Mouse (Mus musculus) kidney, postnatal 14 days (tissue): ENCODE measurements at regions not wholly inside any gene's neighbourhood (a gene's known extent, or its start where the extent isn't known, plus 50 kb on each side); places are given as distances from the start of the nearest gene placed in this dataset.
A peak's percentile ranks its signal among the peaks of the same experiment; 100 is the strongest.

Experiments used
- DNase-seq: peaks from one replicate; pipeline ENCODE4 v3.0.0; 2022; ENCODE audit warnings: mixed read lengths

DNA sequence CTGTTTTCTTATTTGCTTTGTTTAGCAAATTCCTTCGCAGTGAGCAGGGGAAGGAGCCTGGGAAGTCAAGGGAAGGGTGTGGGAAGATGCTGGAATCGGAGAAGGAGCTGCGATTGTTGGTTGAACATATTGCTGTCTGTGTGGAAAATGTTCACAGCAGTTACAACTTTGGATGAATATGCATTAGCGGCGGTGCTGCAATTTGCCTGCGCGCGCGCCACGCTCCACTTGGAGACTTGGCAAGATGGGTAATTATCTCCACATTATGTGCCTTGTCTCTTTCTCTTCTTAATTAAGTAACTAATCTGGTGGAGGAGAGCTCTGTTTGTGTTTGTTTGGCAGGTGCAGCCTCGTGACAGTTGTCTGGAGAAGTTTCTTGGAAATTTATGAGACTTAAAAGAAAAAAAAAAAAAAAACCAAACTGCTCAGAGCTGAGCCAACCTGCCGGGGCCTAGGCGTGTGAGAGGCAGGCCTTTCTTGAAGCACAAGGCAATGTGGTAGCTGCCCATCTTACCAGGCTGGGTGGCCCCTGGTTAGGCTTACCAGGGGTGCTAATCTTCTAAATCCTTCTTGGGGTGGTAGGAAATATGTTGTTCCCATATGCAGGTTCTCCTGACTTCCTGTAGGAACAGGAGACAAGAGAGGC lies 279.2 kb upstream of the Tle3 start:
- no peak for DNase-seq

DNA sequence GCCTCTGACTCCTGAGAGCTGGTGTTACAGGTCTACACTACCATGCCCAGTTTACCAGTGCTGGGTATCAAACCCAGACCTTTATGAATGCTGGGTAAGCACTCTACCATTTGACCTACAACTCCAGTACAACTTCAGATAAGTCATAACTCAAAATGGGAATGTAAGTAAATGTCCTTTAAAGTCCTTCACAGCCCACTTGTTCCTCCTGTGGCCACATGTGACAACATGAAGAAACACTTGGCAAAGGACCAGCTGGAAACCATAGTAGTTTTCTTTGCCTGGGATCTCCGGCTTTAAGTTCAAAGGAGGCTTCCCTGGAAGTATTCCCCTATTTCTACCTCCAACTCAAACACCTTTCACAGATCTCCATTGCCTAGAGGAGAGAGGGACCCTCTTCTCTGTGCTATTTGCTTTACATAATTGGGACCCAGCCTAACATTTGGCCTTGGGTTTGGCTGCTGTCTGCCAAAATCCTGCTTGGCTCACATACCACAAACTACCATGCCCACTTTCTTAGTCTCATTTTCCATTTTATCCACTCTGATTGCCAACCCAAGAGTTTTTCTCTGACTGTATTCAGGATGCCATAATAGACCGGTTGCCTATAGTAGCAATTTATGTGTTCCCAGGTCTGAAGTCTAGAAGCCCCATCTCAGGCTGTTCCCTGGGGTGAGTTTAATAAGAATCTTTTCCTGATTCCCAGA lies 276.9 kb upstream of the Tle3 start:
- DNase-seq = no peak

DNA sequence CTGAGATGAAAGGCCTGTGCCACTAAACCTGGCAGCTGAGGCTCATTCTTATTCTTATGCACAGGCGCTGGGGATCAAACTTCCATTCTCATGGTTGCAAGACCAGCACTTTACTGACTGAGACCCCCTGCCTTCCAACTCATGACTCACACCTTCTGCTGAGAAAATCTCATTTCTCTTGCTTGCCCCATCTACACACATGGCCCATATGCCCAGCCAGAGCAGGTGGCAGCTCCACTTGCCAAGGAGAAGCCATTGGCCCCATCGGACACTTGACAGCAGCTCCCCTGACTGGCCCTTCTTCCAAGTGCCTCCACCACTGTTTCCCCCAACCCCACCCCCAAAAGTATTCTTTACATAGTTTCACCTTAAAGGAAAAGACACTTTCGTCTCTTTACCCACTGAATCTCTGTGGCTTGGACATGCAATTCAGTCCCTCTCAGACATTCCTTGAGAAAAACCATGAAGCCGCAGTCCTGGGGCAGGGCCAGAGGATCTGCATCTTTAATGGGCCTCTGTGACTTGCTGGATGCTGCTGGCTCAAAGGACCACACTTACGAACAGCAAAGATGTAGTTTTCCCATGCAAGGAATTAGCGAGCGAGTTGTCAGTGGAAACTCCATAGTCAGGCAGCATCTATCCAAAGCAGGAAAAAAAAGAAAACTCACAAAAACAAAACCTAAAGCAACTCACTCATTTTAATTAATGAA lies 270.3 kb upstream of the Tle3 start:
- no peak for DNase-seq

DNA sequence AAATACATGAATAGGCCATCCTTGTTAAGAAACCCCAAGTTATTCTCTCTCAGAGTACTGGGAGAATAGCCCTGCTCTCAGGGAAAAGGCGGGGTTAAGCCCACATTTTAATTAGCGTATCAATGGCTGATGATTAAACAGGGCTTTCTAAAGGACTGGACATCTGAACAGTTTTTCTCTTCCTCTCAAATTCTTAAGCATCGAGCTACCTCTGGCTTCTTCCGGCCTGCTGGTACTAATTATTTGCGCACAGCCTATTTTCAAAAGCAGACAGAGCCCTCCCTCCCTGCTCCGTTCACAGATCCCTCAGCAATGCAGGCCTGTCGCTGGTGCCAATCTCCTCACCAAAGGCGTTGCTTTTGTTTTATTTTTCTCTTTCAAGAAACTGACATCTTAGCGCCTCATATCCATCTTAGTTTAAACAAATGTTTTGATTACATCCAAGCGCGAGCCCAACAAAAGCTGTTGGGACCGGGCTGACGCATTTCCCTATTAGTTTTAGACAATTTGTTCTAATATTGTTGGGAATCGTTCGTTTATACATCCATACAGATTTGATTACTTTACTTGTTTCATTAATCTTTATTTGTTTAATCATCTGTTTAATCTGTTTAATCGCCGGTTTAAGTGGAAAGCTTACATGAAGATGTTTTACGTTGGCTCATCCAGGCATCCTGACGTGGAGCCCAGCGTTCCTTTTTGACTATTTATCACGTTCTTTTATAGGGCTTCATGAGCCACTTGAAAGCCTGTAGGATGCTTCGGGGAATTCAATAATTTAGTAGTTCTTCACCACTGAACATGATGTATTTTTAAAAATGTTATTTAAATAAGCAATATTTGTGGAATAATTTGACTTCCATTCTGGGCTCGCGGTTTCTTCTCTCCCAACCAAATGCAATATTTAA lies 269.5 kb upstream of the Tle3 start:
- DNase-seq = no peak

DNA sequence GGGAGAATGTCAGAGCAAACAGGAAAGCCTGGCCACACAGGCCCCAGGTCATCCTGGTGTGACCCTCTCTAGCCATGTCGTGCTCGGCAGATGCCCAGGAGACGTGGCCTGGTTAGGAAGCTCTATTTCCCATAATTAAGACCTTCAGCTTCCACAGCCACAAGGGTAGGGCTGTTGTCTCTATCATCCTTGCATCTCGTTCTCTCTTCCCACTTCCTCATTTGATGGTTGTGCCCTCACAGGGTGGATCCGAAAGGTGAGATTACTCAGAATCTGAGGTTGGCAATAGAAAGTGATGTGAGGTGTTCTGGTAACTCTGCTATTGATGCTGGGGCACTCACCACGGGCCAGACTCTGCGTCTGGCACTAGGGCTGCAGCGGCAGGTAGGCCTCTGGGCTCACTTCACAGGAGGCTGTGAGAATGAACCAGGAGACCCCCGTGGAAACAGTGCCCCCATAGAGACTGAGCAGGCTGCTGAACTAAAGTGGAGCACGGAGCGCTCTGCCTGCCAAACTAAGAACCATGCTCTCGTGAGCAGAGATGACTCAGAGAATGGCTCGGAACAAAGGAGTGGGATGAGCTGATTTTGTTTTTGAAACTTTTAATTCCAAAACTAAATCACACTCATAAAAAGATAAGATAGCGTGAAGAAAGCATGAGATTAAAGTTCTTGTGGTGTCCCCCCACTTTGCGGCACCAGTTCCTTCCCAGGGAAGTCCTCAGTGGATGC lies 266.5 kb upstream of the Tle3 start:
- DNase-seq = no peak

DNA sequence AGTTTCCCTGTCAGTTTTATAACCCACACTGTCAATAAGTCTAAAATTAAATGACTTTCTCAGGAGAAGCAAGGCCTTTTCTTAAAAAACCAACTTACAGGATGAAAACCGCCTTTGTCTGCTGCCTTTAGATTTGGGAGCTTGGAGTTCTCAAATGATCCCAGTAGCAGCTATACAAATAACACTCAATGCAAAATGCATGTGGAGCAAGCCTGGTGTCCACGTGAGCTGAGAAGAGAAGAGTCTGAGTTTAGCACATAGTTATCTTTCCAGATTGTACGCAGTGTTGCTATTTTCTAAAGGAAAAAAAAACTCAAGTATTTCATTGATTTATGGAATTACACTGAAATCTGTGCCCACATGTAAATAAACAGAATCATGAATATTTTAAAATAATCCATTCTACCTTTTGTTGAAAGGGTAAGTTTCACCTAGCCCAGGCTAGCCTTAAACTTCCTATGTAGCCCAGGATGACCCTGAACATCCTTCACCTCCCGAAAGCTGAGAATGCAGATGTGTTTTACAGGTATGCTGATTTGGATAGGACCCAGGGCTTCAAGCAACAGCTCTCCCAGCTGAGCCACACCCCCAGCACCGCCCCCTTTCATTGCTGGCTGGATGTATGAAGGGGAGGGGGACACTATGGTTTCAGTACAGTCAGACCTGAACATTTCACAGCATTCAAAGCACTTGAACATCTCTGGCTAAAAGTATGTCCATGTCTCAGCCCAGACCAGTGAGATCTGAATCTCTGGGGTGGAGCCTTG lies 262.5 kb upstream of the Tle3 start:
- DNase-seq = no peak

DNA sequence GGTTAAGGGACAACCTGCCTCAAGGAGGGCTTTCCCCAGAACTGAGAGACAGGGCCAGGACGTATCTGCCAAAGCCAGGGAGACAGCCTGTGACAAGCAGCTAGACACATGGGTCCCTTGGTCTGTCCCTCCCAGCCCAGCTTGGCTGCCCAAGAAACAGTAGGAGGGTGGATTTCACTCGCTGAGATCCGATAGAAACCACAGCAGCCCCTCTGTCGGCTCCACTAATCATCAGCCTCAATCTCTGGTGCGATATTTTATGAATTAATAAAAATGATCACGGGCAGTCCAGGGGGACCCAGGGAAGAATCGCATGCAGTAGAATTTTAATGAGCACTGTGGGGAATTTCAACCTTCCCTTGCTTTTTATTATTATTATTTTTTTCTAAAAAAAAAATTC lies 261.0 kb upstream of the Tle3 start:
- DNase-seq = no peak

DNA sequence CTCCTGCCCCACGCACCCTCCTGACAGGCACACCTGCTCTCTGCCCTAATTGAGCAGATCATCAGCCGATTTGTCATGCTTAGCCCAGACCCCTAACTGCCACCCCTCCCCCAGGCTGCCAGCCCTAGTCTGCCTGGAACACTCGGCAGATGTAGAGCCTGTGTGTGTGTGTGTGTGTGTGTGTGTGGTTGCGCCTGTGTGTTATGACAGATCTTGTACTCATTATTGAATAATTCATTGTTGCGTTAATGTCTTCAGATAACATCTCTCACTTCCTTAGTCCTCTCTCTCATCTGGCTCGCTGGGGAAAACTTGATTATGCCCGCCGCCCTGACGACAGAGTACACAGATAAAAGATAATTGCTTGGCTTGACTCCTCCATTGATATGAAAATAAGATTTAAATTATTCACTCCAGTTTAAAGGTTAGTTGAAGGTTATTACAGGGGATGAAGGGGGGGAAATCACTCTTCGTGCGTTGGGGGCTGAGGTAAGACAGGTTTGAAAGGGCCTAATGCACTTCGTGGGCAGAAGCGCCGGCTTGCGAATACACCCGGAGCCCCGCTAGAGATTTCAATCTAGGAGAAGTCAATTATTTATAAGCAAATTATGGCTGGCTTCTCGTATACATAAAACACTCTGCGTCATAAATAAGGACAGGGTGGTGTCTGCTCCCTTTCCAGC lies 260.3 kb upstream of the Tle3 start:
- peak; percentile 9 for DNase-seq

DNA sequence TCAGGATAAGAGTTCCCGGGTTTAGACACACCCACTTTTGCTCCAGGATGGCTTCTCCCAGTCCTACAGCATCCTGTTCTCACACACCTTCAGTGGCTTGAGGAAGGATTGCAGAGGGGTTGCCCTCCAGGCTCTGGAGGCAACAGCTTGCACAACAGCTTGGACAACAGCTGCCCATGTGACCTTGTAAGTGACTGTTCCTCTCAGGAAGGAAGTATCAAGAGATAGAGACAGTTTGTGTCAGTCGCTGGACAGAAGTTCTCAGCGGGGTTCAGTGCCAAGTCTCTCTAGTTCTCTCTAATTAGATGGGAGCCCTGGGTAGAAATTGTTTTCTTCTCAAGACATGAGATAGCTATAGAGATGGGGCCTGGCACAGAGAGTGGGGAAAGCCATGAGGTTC lies 252.9 kb upstream of the Tle3 start:
- DNase-seq = no peak

DNA sequence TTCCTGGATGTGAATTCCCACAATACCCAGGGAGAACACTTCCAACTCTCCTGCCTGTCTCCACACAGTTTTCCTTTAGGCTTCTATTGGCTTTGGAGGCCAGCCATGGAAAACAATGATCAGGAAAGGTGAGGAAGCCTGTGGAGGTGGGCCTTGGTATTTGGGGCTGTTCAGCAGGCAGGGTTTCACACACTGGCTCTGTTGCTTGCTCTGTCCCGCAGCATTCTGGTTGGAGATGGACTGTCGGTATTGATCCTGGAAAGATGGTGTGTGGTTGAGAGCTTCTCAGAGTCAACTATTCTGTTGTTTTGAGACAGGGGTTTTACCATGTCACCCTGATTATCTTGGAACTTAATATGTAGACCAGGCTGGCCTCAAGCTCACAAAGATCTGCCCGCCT lies 251.6 kb upstream of the Tle3 start:
- DNase-seq = no peak

DNA sequence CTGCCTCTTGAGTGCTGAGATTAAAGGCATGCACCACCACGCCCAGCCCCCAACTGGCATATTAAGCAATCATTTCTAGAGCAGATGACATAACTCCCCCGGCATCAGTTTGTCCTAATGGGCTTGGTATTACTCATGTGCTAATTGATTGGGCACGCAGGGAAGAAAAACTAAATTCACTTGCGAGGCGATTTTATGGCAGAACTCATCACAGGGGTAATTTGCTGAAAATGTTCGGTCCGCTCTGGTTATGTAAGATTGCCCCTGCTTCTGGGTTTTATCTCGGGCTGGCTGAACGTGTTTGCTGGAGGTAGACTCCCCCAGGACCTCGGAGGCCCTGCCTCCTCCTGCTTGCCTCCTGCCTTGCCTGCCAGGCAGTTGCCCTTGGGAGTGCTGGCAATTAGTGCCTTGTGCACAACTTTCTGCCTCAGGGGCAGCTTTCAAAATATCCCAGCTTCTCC lies 251.2 kb upstream of the Tle3 start:
- DNase-seq = no peak

DNA sequence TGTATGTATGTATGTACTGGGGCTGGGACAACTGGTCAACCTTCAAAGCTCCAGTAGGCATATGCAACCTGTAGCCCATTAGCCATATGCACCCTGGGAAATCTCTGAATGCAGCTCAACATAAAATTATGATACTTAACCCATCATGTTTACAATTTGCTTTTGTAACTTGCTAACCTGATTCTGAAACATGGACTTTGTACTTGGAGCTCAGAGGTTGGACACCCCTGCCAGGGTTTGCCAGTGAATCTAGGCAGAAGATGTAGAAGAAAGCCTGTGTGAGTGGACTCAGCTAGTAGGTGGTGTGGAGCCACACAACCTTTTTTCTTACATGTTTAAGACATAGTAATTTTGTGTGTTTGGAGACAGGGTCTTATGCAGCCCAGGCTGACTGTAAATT lies 248.7 kb upstream of the Tle3 start:
- DNase-seq = no peak

DNA sequence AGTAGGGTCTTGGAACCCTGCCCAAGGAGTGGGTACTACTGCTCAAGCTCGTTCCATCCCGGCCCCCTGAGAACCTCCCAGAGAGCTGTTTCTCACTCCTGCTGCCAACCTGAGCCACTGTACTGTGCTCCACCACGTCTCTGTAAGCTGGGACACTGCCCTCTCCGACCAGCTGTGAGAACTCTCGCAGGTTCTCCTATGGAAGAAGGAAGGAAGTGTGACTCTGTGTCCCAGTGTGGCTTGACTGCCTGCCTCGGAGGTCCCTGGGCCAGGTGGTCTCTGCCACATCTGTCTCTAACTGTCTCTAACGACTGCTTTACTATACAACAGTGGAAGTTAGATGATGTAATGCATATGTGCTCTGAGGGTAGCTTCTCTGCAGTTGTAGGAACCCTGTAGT lies 246.4 kb upstream of the Tle3 start:
- DNase-seq = no peak

DNA sequence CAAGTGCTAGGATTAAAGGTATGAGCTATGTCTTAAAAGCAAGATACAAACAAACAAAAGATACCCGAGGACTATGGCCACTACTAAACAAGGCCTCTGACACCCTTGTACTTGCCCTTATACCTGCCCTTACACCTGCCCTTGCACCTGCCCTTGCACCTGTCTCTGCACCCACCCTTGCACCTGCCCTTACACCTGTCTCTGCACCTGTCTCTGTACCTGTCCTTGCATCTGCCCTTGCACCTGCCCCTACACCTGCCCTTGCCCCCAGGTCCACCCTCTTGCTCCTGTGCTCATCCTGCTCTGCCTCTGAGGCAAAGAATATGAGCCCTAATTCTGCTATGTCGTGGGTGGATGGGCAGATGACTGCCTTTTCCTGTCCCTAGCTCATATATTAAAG lies 244.1 kb upstream of the Tle3 start:
- no peak for DNase-seq

DNA sequence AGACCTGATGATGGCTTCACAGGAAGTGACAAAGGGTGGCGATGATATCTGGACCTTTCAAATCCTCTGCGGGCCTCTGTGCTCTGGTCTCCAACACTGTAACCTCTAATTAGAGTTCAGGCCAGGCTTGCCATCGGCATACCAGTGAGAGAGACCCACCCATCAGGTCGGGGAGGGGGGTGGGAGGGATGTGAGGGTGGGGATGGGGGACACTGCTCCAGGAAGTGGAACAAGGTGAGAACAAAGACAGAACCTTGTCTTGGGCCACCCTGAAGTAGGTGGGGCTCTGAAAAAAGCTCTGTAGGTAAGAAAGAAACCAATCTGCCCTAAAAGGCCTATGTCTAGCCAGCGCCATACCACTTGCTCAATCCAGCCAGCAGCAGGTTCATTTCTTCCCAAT lies 243.0 kb upstream of the Tle3 start:
- DNase-seq = no peak

DNA sequence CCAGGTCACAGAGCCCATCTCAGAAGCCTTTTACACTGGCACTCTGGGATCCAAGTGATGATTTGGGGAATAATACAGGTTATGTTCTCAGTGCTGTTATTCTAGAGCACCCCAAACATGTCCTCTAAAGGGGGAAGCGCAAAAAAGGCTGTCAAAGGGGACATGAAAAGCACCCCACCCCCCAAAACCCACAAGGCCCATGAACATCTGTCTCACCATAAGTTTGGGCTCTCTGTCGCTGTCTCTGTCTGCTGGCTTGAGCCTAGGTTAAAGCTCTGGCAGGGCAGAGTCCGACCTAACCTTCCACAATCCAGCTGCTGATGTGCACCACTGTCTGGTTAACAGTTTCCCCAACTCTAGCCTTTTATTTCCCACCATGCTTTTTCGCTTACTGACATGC lies 241.3 kb upstream of the Tle3 start:
- no peak for DNase-seq

DNA sequence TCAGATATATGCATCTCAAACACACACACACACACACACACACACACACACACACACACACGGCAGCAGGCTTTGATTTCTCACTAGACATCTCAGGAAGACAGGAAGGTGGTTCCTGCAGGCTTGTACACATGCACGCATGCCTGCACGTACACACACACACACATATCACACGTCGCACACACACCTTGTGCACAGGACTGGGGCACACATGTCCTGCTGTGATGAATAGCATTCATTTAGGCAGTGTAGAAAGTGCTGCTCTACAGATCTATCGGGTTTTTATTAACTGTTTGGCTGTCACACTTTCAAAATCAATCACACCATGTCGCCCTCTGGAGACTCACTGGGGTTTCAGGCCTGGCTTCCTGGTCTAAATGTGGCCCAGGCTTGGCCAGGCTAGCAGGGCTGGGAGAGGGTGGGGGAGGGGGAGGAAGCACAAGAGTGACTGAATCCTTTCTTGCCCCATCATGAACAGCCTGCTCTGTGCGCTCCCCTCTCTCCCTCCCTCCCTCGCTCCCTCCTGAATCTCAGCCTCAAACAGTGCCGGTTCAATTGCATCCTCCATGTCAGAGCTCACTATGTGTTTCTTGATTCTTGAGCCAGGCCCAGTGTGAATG lies 236.8 kb upstream of the Tle3 start:
- no peak for DNase-seq

DNA sequence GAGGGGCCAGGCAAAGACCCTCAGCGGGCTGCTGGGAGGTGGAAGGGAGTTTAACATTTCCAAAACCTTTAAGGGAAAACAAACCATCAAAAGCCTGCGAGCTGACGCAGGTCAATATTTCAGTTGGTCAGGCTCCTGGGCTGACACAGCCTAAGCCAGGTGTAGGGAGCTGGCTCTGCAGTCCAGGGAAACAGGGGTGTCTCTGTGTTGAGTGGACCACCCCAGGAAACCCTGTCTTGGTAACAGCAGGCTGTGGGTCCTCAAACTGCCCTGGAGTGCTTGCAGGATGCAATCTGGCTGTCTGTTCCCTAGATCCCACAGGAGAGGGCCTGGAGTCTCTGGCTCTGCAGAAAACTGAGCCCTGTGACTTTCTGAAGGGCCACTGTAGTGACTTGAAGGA lies 236.2 kb upstream of the Tle3 start:
- no peak for DNase-seq

DNA sequence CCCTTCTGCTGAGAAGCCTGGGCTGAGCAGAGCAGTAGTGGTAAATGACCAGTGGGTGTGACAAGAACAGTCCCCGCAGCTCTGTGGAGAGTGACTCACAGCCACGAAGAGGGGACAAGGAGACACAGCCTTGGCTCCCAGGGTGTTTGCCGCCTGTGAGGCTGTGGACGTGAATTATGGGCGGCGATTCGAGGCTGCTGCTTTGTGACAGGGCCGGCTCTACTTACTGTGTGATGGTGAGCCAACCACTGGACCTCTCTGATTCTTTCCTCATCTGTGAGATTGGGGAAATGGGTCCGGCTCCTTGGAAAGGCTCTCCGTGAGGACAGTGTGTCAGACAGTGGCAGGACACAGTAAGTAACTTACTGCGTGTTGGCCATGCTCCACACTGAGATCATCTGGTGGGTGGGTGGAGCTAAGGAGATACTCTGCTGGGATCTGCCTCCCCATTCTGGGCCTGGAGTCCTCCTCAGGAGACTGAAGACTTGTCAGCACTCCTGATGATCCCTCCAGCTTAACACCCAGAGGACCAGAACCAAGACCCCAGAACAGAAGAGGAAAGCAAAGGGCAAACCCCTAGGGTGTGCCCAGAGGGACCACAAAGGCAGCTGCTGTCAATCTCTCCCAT lies 233.3 kb upstream of the Tle3 start:
- DNase-seq = no peak

DNA sequence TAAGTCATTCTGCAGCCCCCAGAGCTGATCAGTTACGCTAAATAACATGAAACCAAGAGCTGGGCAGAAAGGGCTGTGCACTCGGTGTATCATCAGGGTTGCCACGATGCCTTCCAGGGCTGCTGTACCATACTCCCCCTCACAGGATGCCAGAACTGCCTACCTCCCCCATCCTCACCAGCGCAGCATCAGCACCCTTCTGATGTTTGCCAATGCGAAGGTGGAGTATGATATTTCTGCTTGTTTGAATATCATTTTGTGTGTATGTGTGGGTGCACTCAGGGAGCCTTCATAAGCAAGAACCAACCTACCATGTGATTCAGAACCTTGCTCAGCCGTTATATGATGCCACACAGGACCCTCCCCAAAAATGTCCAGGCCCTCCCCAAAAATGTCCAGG lies 229.1 kb upstream of the Tle3 start:
- DNase-seq = no peak
